Mouse (Mus musculus) CH12.LX (cell line): ENCODE results near the gene 1300017J02Rik. TPM values are rescaled to one million over a fixed set of nuclear protein-coding genes. Genes with fewer than 3 reads are reported as not detected.

Source experiments
- DNase-seq: peaks from one replicate; pipeline ENCODE4 v3.0.0-alpha.2; 2013; ENCODE audit errors: extremely low read depth
- H3K27ac ChIP-seq: 2 replicates; pipeline ENCODE4 v1.5.1; 2012; ENCODE audit warnings: low read depth, mild to moderate bottlenecking, control low read depth, moderate library complexity; ENCODE audit not compliant: insufficient read depth
- H3K27me3 ChIP-seq: replicated peaks from 2 replicates; pipeline ENCODE3; 2012; ENCODE audit warnings: inconsistent platforms
- H3K36me3 ChIP-seq, 2 experiments: replicated peaks in 1 of 2; 2 replicates each; pipeline versions ENCODE3 to v1.6.1; 2012; ENCODE audit warnings: inconsistent platforms in 1 of 2, low read length in 1 of 2, mild to moderate bottlenecking in 1 of 2, mixed read lengths in 1 of 2, moderate library complexity in 1 of 2; ENCODE audit not compliant: control insufficient read depth in 1 of 2, insufficient read depth in 1 of 2
- H3K4me1 ChIP-seq, 2 experiments: 2 replicates each; pipeline ENCODE4 v1.6.1; 2012; ENCODE audit warnings: inconsistent platforms in 1 of 2, moderate library complexity in 1 of 2; ENCODE audit not compliant: insufficient read depth in 2 of 2, control insufficient read depth in 1 of 2
- H3K4me2 ChIP-seq: 2 replicates; pipeline ENCODE4 v1.6.1; 2012; ENCODE audit warnings: low read depth, mild to moderate bottlenecking, control low read depth; ENCODE audit not compliant: poor library complexity, insufficient read depth, severe bottlenecking
- H3K4me3 ChIP-seq, 3 experiments: fragments of 150-350 bp in 1 of 3; sonication (generic) in 1 of 3; replicated peaks in 1 of 3; 2 replicates each; pipeline versions ENCODE3 to v1.5.1; 2011 to 2012; ENCODE audit warnings: low read depth in 2 of 3, low read length in 2 of 3, mild to moderate bottlenecking in 2 of 3, moderate library complexity in 2 of 3, control low read depth in 1 of 3, improper control_type of control experiment in 1 of 3, inconsistent platforms in 1 of 3, mixed read lengths in 1 of 3; ENCODE audit not compliant: poor library complexity in 1 of 3
- H3K79me2 ChIP-seq: replicated peaks from 2 replicates; pipeline ENCODE4 v1.6.1; 2012; ENCODE audit warnings: mild to moderate bottlenecking, moderate library complexity; ENCODE audit not compliant: control insufficient read depth, poor library complexity, insufficient read depth, severe bottlenecking; ENCODE audit errors: extremely low read depth
- H3K9ac ChIP-seq: 2 replicates; pipeline ENCODE4 v1.6.1; 2012; ENCODE audit warnings: low read depth, mild to moderate bottlenecking, control low read depth, moderate library complexity; ENCODE audit not compliant: insufficient read depth
- H3K9me3 ChIP-seq: replicated peaks from 2 replicates; pipeline ENCODE3; 2012; ENCODE audit warnings: low read length, inconsistent platforms, mixed read lengths
- CHD2 ChIP-seq: IDR thresholded peaks from 2 replicates; pipeline ENCODE4 v1.6.1; 2011; ENCODE audit warnings: low read length, improper control_type of control experiment
- CTCF ChIP-seq, 2 experiments: IDR thresholded peaks in 1 of 2; conservative IDR thresholded peaks in 1 of 2; 2 replicates each; pipeline ENCODE4 v1.5.1; 2011 to 2012; ENCODE audit warnings: low read depth in 2 of 2, low read length in 2 of 2, improper control_type of control experiment in 1 of 2, inconsistent platforms in 1 of 2, mild to moderate bottlenecking in 1 of 2, moderate library complexity in 1 of 2
- E2F4 ChIP-seq: IDR thresholded peaks from 2 replicates; pipeline ENCODE4 v1.6.1; 2011; ENCODE audit warnings: low read depth, low read length, improper control_type of control experiment; ENCODE audit not compliant: insufficient replicate concordance
- ELF1 ChIP-seq: IDR thresholded peaks from 2 replicates; pipeline ENCODE4 v1.6.1; 2014; ENCODE audit warnings: low read depth, mild to moderate bottlenecking, inconsistent platforms, low read length, improper control_type of control experiment
- EP300 ChIP-seq: IDR thresholded peaks from 2 replicates; pipeline ENCODE4 v1.6.1; 2011; ENCODE audit warnings: low read length, improper control_type of control experiment
- ETS1 ChIP-seq: conservative IDR thresholded peaks from 2 replicates; pipeline ENCODE4 v1.6.1; 2012; ENCODE audit warnings: low read depth, mild to moderate bottlenecking, inconsistent platforms, low read length, improper control_type of control experiment, moderate library complexity
- JUN ChIP-seq: IDR thresholded peaks from 2 replicates; pipeline ENCODE4 v1.6.1; 2011; ENCODE audit warnings: low read depth, mild to moderate bottlenecking, low read length, improper control_type of control experiment, moderate library complexity; ENCODE audit not compliant: insufficient read depth
- MAX ChIP-seq: IDR thresholded peaks from 2 replicates; pipeline ENCODE4 v1.6.1; 2011; ENCODE audit warnings: low read length, improper control_type of control experiment
- MEF2A ChIP-seq: IDR thresholded peaks from 2 replicates; pipeline ENCODE4 v1.6.1; 2014; ENCODE audit warnings: low read depth, mild to moderate bottlenecking, inconsistent platforms, low read length, improper control_type of control experiment, borderline replicate concordance
- PAX5 ChIP-seq: IDR thresholded peaks from 2 replicates; pipeline ENCODE4 v1.6.1; 2012; ENCODE audit warnings: low read length, inconsistent platforms, mixed read lengths
- POLR2AphosphoS2 ChIP-seq: IDR thresholded peaks from 2 replicates; pipeline ENCODE4 v1.6.1; 2011; ENCODE audit warnings: low read depth, low read length, improper control_type of control experiment
- RAD21 ChIP-seq: IDR thresholded peaks from 2 replicates; pipeline ENCODE4 v1.6.1; 2011; ENCODE audit warnings: low read depth, mild to moderate bottlenecking, low read length, improper control_type of control experiment, moderate library complexity
- RCOR1 ChIP-seq: conservative IDR thresholded peaks from 2 replicates; pipeline ENCODE4 v1.6.1; 2012; ENCODE audit warnings: low read depth, mild to moderate bottlenecking, inconsistent platforms, low read length, improper control_type of control experiment
- SMC3 ChIP-seq: IDR thresholded peaks from 2 replicates; pipeline ENCODE4 v1.6.1; 2011; ENCODE audit warnings: low read depth, low read length, improper control_type of control experiment
- TCF12 ChIP-seq: IDR thresholded peaks from 2 replicates; pipeline ENCODE4 v1.6.1; 2014; ENCODE audit warnings: low read depth, mild to moderate bottlenecking, inconsistent platforms, low read length, improper control_type of control experiment
- UBTF ChIP-seq: IDR thresholded peaks from 2 replicates; pipeline ENCODE4 v1.6.1; 2012; ENCODE audit warnings: low read depth, mild to moderate bottlenecking, inconsistent platforms, low read length, improper control_type of control experiment, moderate library complexity
- USF1 ChIP-seq: IDR thresholded peaks from 2 replicates; pipeline ENCODE4 v1.6.1; 2014; ENCODE audit warnings: low read depth, mild to moderate bottlenecking, inconsistent platforms, low read length, improper control_type of control experiment
- ZC3H11A ChIP-seq: IDR thresholded peaks from 2 replicates; pipeline ENCODE4 v1.6.1; 2012; ENCODE audit warnings: low read depth, mild to moderate bottlenecking, inconsistent platforms, low read length, improper control_type of control experiment
- dilution Hi-C: fragments of 300-500 bp; cut with MboI; formaldehyde crosslinking; loops from 2 replicates; pipeline ENCODE4 v1.14.3; 2020; ENCODE audit warnings: low sequenced_read_pairs; ENCODE audit not compliant: extremely low pct_unique_long_range_greater_than_20kb, extremely low pct_ligation_motif_present
- in situ Hi-C: fragments of 300-500 bp; cut with MboI; formaldehyde crosslinking; loops from 3 replicates; pipeline ENCODE4 v1.14.3; 2019; ENCODE audit warnings: low sequenced_read_pairs, low pct_ligation_motif_present, low pct_unique_long_range_greater_than_20kb, mixed read lengths
- polyA plus RNA-seq: library from polyadenylated mRNA; unstranded; fragments of >175 nt; gene quantifications from 2 replicates; pipeline ENCODE4 v1.2.1, GENCODE M21; 2012; ENCODE audit warnings: low read depth; ENCODE audit not compliant: insufficient read length
- total RNA-seq, 2 experiments: library from RNA; depleted of rRNA; stranded (reverse); fragments of 300-350 nt in 1 of 2; fragments of >200 nt in 1 of 2; gene quantifications; 2 replicates each; pipeline ENCODE4 v1.2.3; 2012 to 2014

Gene 1300017J02Rik
- total and polyA plus RNA-seq, 3 experiments, result 0.59 to 0.81 TPM; not detected in 1

DNA sequence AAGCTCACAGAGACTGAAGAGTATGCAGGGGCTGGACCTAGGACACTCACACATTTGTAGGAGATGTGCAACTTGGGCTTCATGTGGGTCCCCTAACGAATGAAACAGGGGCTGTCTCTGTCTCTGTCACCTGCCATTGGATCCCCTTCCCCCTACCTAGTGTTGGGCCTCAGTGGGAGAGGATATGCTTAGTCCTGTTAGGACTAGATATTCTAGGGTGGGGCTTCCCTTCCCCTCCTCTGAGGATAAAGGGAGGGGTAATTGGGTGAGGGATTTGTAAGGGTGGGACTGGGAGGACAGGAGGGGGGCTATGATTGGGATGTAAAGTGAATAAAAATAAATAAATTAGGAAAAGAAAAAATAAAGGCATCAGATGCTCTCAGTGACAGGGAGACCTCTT lies 29.2 kb downstream of the 1300017J02Rik start:
- Histone ChIP-seq H3K36me3 (no peaks in the 10 kb centered on the region), H3K9me3 (no peaks in the 10 kb centered on the region), H3K4me2 (no peak overlapping the region)
- dilution Hi-C loops, result no loop called here
- TF ChIP-seq PAX5, result no peak
- TF ChIP-seq CTCF (conservative IDR thresholded peaks at IDR 0.05 in 1 of 2, IDR thresholded peaks at IDR 0.05 in 1 of 2; ENCODE audit: low read depth in 2 of 2, low read length in 2 of 2), result no peak
- no peak for TF ChIP-seq CHD2
- TF ChIP-seq E2F4, result no peak
- no peak for TF ChIP-seq EP300
- no peak for TF ChIP-seq RAD21
- TF ChIP-seq SMC3, result no peak
- no peak for TF ChIP-seq ETS1
- TF ChIP-seq TCF12, result no peak
- TF ChIP-seq RCOR1, result no peak
- TF ChIP-seq USF1, result no peak
- no peak for TF ChIP-seq MAX
- no peak for TF ChIP-seq UBTF
- TF ChIP-seq, all 38 proteins: peak for 0
- Histone ChIP-seq H3K79me2 (no peaks in the 10 kb centered on the region), H3K4me1 (no peaks in the 10 kb centered on the region), H3K4me3 (no peak overlapping the region), H3K27ac (no peak overlapping the region), H3K9ac (no peak overlapping the region), H3K27me3 (no peaks in the 10 kb centered on the region)
- no peak for DNase-seq
- in situ Hi-C loops, result no loop called here

DNA sequence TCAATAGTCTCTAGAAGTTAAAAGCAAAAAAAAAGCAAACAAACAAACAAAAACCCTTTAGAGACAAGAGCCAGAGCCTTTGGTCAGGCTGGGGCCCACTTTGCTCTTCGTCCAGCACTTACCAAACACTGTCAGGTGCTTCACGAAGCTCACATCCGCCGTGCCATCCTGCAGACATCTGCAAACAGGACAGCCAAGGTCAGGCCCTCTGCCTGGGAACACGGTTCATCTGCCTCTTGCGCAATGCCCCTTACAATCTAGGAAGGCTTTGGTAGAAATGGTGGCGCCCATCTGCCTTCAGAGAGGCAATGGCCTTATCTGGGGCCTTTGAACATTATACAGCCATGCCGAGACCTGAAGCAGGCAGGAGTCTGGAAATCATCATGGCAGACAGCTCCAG lies 30.1 kb downstream of the 1300017J02Rik start:
- H3K4me3 ChIP-seq, result no peak overlapping the region
- no peaks in the 10 kb centered on the region for H3K36me3 ChIP-seq
- no peaks in the 10 kb centered on the region for H3K79me2 ChIP-seq
- no peaks in the 10 kb centered on the region for H3K27me3 ChIP-seq
- H3K9me3 ChIP-seq, result no peaks in the 10 kb centered on the region
- dilution Hi-C loops, result no loop called here
- H3K4me1 ChIP-seq, result no peaks in the 10 kb centered on the region
- no peak overlapping the region for H3K9ac ChIP-seq
- H3K4me2 ChIP-seq, result no peak overlapping the region
- no peak for DNase-seq
- TF ChIP-seq POLR2AphosphoS2 (no peak), ETS1 (no peak), JUN (no peak), ZC3H11A (no peak), CHD2 (no peak), MEF2A (no peak), PAX5 (no peak), ELF1 (no peak)
- no peak overlapping the region for H3K27ac ChIP-seq
- in situ Hi-C loops, result no loop called here
